Mouse (Mus musculus) thymus, postnatal 36 days (tissue): ENCODE measurements at regions not wholly inside any gene's neighbourhood (a gene's known extent, or its start where the extent isn't known, plus 50 kb on each side); places are given as distances from the start of the nearest gene placed in this dataset.

ENCODE experiments used
- DNase-seq, 2 experiments: peaks; one replicate each; pipeline ENCODE4 v3.0.0; 2022; ENCODE audit warnings: mixed read lengths in 2 of 2

GRCm38 (mm10) chr10:91300067-91300466, 119.0 kb upstream of the Tmpo start:
- DNase-seq, result no peak

- no peak for DNase-seq
Measured at GRCm38 (mm10) chr10:91297792-91298460, 116.8 kb upstream of the Tmpo start.

GRCm38 (mm10) chr10:91295345-91295744, 114.2 kb upstream of the Tmpo start:
- DNase-seq, result no peak

- no peak for DNase-seq
Measured at GRCm38 (mm10) chr10:91293226-91293625, 112.1 kb upstream of the Tmpo start.

- no peak for DNase-seq
Measured at GRCm38 (mm10) chr10:91284259-91284658, 103.1 kb upstream of the Tmpo start.

- peak; percentile 85 to 88 for DNase-seq
Measured at GRCm38 (mm10) chr10:91270955-91271741, 90.0 kb upstream of the Tmpo start.

- DNase-seq, result peak; percentile 86 to 87
Measured at GRCm38 (mm10) chr10:91270268-91270954, 89.3 kb upstream of the Tmpo start.

GRCm38 (mm10) chr10:91267886-91268285, 86.8 kb upstream of the Tmpo start:
- DNase-seq, result no peak

GRCm38 (mm10) chr10:91260416-91260815, 79.3 kb upstream of the Tmpo start:
- no peak for DNase-seq

- DNase-seq, result no peak
Measured at GRCm38 (mm10) chr10:91249681-91250195, 68.6 kb upstream of the Tmpo start.

GRCm38 (mm10) chr10:91244297-91244696, 63.2 kb upstream of the Tmpo start:
- no peak for DNase-seq

- DNase-seq, result no peak
Measured at GRCm38 (mm10) chr10:91242491-91243046, 61.5 kb upstream of the Tmpo start.

- DNase-seq, result no peak
Measured at GRCm38 (mm10) chr10:91241611-91242005, 60.5 kb upstream of the Tmpo start.

GRCm38 (mm10) chr10:91240856-91241610, 59.9 kb upstream of the Tmpo start:
- no peak for DNase-seq

- DNase-seq, result no peak
Measured at GRCm38 (mm10) chr10:91240320-91240719, 59.2 kb upstream of the Tmpo start.

- no peak for DNase-seq
Measured at GRCm38 (mm10) chr10:91236844-91237243, 55.7 kb upstream of the Tmpo start.

- no peak for DNase-seq
Measured at GRCm38 (mm10) chr10:91234709-91235108, 53.6 kb upstream of the Tmpo start.
